Mouse (Mus musculus) MEL (cell line): ENCODE measurements around the gene Slc30a4. TPM values are rescaled to one million over a fixed set of nuclear protein-coding genes. Genes with fewer than 3 reads are reported as not detected.

ENCODE experiments used
- DNase-seq: peaks from one replicate; pipeline ENCODE4 v3.0.0; 2011; ENCODE audit warnings: low read depth, low spot score
- H3K27ac ChIP-seq: 2 replicates; pipeline ENCODE4 v1.5.1; 2012; ENCODE audit warnings: low read depth, mild to moderate bottlenecking, control low read depth, low read length, moderate library complexity; ENCODE audit not compliant: control insufficient read depth
- H3K27me3 ChIP-seq, 2 experiments: fragments of 150-350 bp in 1 of 2; sonication (generic) in 1 of 2; 2 replicates each; pipeline ENCODE4 v1.6.1; 2012; ENCODE audit warnings: low read length in 2 of 2, mild to moderate bottlenecking in 2 of 2, improper control_type of control experiment in 1 of 2, moderate library complexity in 1 of 2; ENCODE audit not compliant: insufficient read depth in 2 of 2, control insufficient read depth in 1 of 2
- H3K36me3 ChIP-seq, 2 experiments: 2 replicates each; pipeline ENCODE4 v1.6.1; 2012 to 2014; ENCODE audit warnings: low read length in 2 of 2, improper control_type of control experiment in 1 of 2, inconsistent platforms in 1 of 2, mild to moderate bottlenecking in 1 of 2; ENCODE audit not compliant: insufficient read depth in 2 of 2, control insufficient read depth in 1 of 2
- H3K4me1 ChIP-seq, 2 experiments: fragments of 150-350 bp in 1 of 2; sonication (generic) in 1 of 2; 2 replicates each; pipeline ENCODE4 v1.6.1; 2012; ENCODE audit warnings: low read length in 2 of 2, improper control_type of control experiment in 1 of 2, mild to moderate bottlenecking in 1 of 2; ENCODE audit not compliant: insufficient read depth in 2 of 2, control insufficient read depth in 1 of 2
- H3K4me3 ChIP-seq, 2 experiments: fragments of 150-350 bp in 1 of 2; sonication (generic) in 1 of 2; 2 replicates each; pipeline ENCODE4 v1.5.1; 2012; ENCODE audit warnings: low read depth in 2 of 2, low read length in 2 of 2, mild to moderate bottlenecking in 2 of 2, moderate library complexity in 2 of 2, control low read depth in 1 of 2, improper control_type of control experiment in 1 of 2; ENCODE audit not compliant: control insufficient read depth in 1 of 2, insufficient read depth in 1 of 2
- H3K79me2 ChIP-seq: 2 replicates; pipeline ENCODE4 v1.6.1; 2012; ENCODE audit warnings: mild to moderate bottlenecking, low read length, moderate library complexity; ENCODE audit not compliant: control insufficient read depth, poor library complexity, insufficient read depth
- H3K9ac ChIP-seq: 2 replicates; pipeline ENCODE4 v1.6.1; 2012; ENCODE audit warnings: low read depth, mild to moderate bottlenecking, control low read depth, low read length, moderate library complexity; ENCODE audit not compliant: control insufficient read depth, poor library complexity, severe bottlenecking
- H3K9me3 ChIP-seq: fragments of 150-350 bp; sonication (generic); replicated peaks from 2 replicates; pipeline ENCODE4 v1.6.1; 2012; ENCODE audit warnings: mild to moderate bottlenecking, low read length, improper control_type of control experiment, moderate library complexity; ENCODE audit not compliant: insufficient read depth
- BHLHE40 ChIP-seq: IDR thresholded peaks from 2 replicates; pipeline ENCODE4 v1.6.1; 2012; ENCODE audit warnings: low read depth, mild to moderate bottlenecking, inconsistent platforms, low read length, improper control_type of control experiment, borderline replicate concordance
- CHD2 ChIP-seq: IDR thresholded peaks from 2 replicates; pipeline ENCODE4 v1.6.1; 2011; ENCODE audit warnings: low read length, improper control_type of control experiment
- CTCF ChIP-seq, 3 experiments: IDR thresholded peaks in 2 of 3; conservative IDR thresholded peaks in 1 of 3; 2 replicates each; pipeline ENCODE4 v1.5.1; 2011 to 2012; ENCODE audit warnings: low read length in 3 of 3, low read depth in 2 of 3, mild to moderate bottlenecking in 2 of 3, improper control_type of control experiment in 1 of 3, inconsistent platforms in 1 of 3, mixed read lengths in 1 of 3, moderate library complexity in 1 of 3; ENCODE audit not compliant: control insufficient read depth in 1 of 3, insufficient read depth in 1 of 3, poor library complexity in 1 of 3, severe bottlenecking in 1 of 3
- E2F4 ChIP-seq: IDR thresholded peaks from 2 replicates; pipeline ENCODE4 v1.6.1; 2011; ENCODE audit warnings: low read depth, low read length, improper control_type of control experiment, borderline replicate concordance
- ELF1 ChIP-seq: IDR thresholded peaks from 2 replicates; pipeline ENCODE4 v1.6.1; 2014; ENCODE audit warnings: low read depth, mild to moderate bottlenecking, inconsistent platforms, low read length, improper control_type of control experiment, moderate library complexity
- EP300 ChIP-seq, 2 experiments: IDR thresholded peaks; 2 replicates each; pipeline ENCODE4 v1.6.1; 2011; ENCODE audit warnings: improper control_type of control experiment in 2 of 2, low read length in 2 of 2, low read depth in 1 of 2, mild to moderate bottlenecking in 1 of 2
- GATA1 ChIP-seq: IDR thresholded peaks from 2 replicates; pipeline ENCODE4 v1.6.1; 2011; ENCODE audit warnings: low read depth, low read length, improper control_type of control experiment
- HCFC1 ChIP-seq: IDR thresholded peaks from 2 replicates; pipeline ENCODE4 v1.6.1; 2012; ENCODE audit warnings: low read depth, mild to moderate bottlenecking, inconsistent platforms, low read length, improper control_type of control experiment, moderate library complexity
- KAT2A ChIP-seq: conservative IDR thresholded peaks from 2 replicates; pipeline ENCODE4 v1.6.1; 2012; ENCODE audit warnings: low read depth, low read length, improper control_type of control experiment, inconsistent platforms
- MAX ChIP-seq: IDR thresholded peaks from 2 replicates; pipeline ENCODE4 v1.6.1; 2011; ENCODE audit warnings: low read length, improper control_type of control experiment
- MAZ ChIP-seq: IDR thresholded peaks from 2 replicates; pipeline ENCODE4 v1.6.1; 2012; ENCODE audit warnings: low read depth, mild to moderate bottlenecking, inconsistent platforms, low read length, improper control_type of control experiment
- MYB ChIP-seq: IDR thresholded peaks from 2 replicates; pipeline ENCODE4 v1.6.1; 2011; ENCODE audit warnings: mild to moderate bottlenecking, low read depth, low read length, improper control_type of control experiment
- NRF1 ChIP-seq: IDR thresholded peaks from 2 replicates; pipeline ENCODE4 v1.6.1; 2014; ENCODE audit warnings: low read depth, mild to moderate bottlenecking, inconsistent platforms, low read length, improper control_type of control experiment, moderate library complexity; ENCODE audit not compliant: poor library complexity, insufficient read depth, severe bottlenecking
- POLR2AphosphoS5 ChIP-seq: IDR thresholded peaks from 2 replicates; pipeline ENCODE4 v1.6.1; 2012; ENCODE audit warnings: low read depth, borderline replicate concordance, mild to moderate bottlenecking, inconsistent platforms, low read length, moderate library complexity, mixed read lengths
- RAD21 ChIP-seq: IDR thresholded peaks from 2 replicates; pipeline ENCODE4 v1.6.1; 2011; ENCODE audit warnings: mild to moderate bottlenecking, low read depth, low read length, improper control_type of control experiment
- RCOR1 ChIP-seq: IDR thresholded peaks from 2 replicates; pipeline ENCODE4 v1.6.1; 2012; ENCODE audit warnings: low read depth, mild to moderate bottlenecking, inconsistent platforms, low read length, improper control_type of control experiment
- SMC3 ChIP-seq: IDR thresholded peaks from 2 replicates; pipeline ENCODE4 v1.6.1; 2011; ENCODE audit warnings: low read depth, low read length, improper control_type of control experiment
- TBP ChIP-seq: IDR thresholded peaks from 2 replicates; pipeline ENCODE4 v1.8.0; 2011; ENCODE audit warnings: low read depth, low read length, improper control_type of control experiment
- TCF12 ChIP-seq: IDR thresholded peaks from 2 replicates; pipeline ENCODE4 v1.6.1; 2014; ENCODE audit warnings: low read depth, mild to moderate bottlenecking, inconsistent platforms, low read length, improper control_type of control experiment, moderate library complexity
- UBTF ChIP-seq: IDR thresholded peaks from 2 replicates; pipeline ENCODE4 v1.6.1; 2012; ENCODE audit warnings: low read depth, mild to moderate bottlenecking, inconsistent platforms, low read length, improper control_type of control experiment, moderate library complexity, borderline replicate concordance; ENCODE audit not compliant: insufficient read depth
- USF2 ChIP-seq, 2 experiments: IDR thresholded peaks; 2 replicates each; pipeline ENCODE4 v1.6.1; 2011 to 2012; ENCODE audit warnings: improper control_type of control experiment in 2 of 2, low read length in 2 of 2, borderline replicate concordance in 1 of 2, inconsistent platforms in 1 of 2, low read depth in 1 of 2, mild to moderate bottlenecking in 1 of 2; ENCODE audit not compliant: insufficient read depth in 1 of 2
- ZC3H11A ChIP-seq: IDR thresholded peaks from 2 replicates; pipeline ENCODE4 v1.6.1; 2012; ENCODE audit warnings: low read depth, mild to moderate bottlenecking, inconsistent platforms, low read length, improper control_type of control experiment
- ZKSCAN1 ChIP-seq: IDR thresholded peaks from 2 replicates; pipeline ENCODE4 v1.6.1; 2012; ENCODE audit warnings: low read depth, mild to moderate bottlenecking, inconsistent platforms, low read length, improper control_type of control experiment, moderate library complexity
- ZMIZ1 ChIP-seq: IDR thresholded peaks from 2 replicates; pipeline ENCODE4 v1.6.1; 2012; ENCODE audit warnings: low read depth, mild to moderate bottlenecking, inconsistent platforms, low read length, improper control_type of control experiment, moderate library complexity
- polyA plus RNA-seq, 2 experiments: library from polyadenylated mRNA; stranded (reverse) in 1 of 2; unstranded in 1 of 2; fragments of >175 nt in 1 of 2; fragments of >200 nt in 1 of 2; gene quantifications; 2 replicates each; pipeline versions ENCODE4 v1.2.1 to v1.2.4; 2012; ENCODE audit warnings: low replicate concordance in 2 of 2, low read depth in 1 of 2; ENCODE audit not compliant: insufficient read length in 2 of 2, insufficient read depth in 1 of 2, missing spikeins in 1 of 2
- total RNA-seq: library from RNA; depleted of rRNA; stranded (reverse); fragments of 300-350 nt; gene quantifications from 2 replicates; pipeline ENCODE4 v1.2.3, GENCODE M21; 2012

Slc30a4 gene
- total and polyA plus RNA-seq, 3 experiments = not detected

- TF ChIP-seq E2F4 (no peak), SMC3 (peak; percentile 38), RAD21 (peak; percentile 31), CTCF (IDR thresholded peaks at IDR 0.05 in 2 of 3, conservative IDR thresholded peaks at IDR 0.05 in 1 of 3; ENCODE audit: control insufficient read depth in 1 of 3, insufficient read depth in 1 of 3, low read depth in 2 of 3, low read length in 3 of 3, poor library complexity in 1 of 3, severe bottlenecking in 1 of 3) (peak; percentile 53 to 64 (median 60)), ZC3H11A (no peak)
- TF ChIP-seq, all 39 proteins: peak for 3
- Histone ChIP-seq H3K27ac (no peak overlapping the region), H3K9ac (no peak overlapping the region), H3K36me3 (no peaks in the 10 kb centered on the region), H3K4me3 (no peak overlapping the region), H3K27me3 (no peaks in the 10 kb centered on the region; a peak in 2 of 4 replicates), H3K9me3 (no peaks in the 10 kb centered on the region), H3K79me2 (no peaks in the 10 kb centered on the region), H3K4me1 (no peaks in the 10 kb centered on the region)
- peak; percentile 27 for DNase-seq
These were observed 23.1 kb upstream of the Slc30a4 start for GRCm38 (mm10) chr2:122725604-122726003.

- no peak overlapping the region for H3K9ac ChIP-seq
- no peak for DNase-seq
- H3K9me3 ChIP-seq = no peaks in the 10 kb centered on the region
- no peaks in the 10 kb centered on the region for H3K79me2 ChIP-seq
- no peaks in the 10 kb centered on the region for H3K36me3 ChIP-seq
- no peaks in the 10 kb centered on the region; a peak in 1 of 4 replicates for H3K27me3 ChIP-seq
- H3K4me1 ChIP-seq = no peaks in the 10 kb centered on the region
- no peak overlapping the region for H3K27ac ChIP-seq
- no peak overlapping the region for H3K4me3 ChIP-seq
- no peak for TF ChIP-seq HCFC1
- TF ChIP-seq RCOR1 = no peak
- TF ChIP-seq ZKSCAN1 = no peak
- TF ChIP-seq UBTF = no peak
- TF ChIP-seq TBP = no peak
- no peak for TF ChIP-seq ZMIZ1
- no peak for TF ChIP-seq GATA1
- no peak for TF ChIP-seq E2F4
These were observed 18.1 kb upstream of the Slc30a4 start for GRCm38 (mm10) chr2:122720564-122720963.

GRCm38 (mm10) chr2:122719232-122719631 is 16.8 kb upstream of the Slc30a4 start:
- no peak overlapping the region for H3K4me3 ChIP-seq
- H3K36me3 ChIP-seq = no peaks in the 10 kb centered on the region
- TF ChIP-seq UBTF = no peak
- no peak for TF ChIP-seq TBP
- no peak for TF ChIP-seq HCFC1
- no peak for TF ChIP-seq E2F4
- no peak for TF ChIP-seq RAD21
- no peak for TF ChIP-seq RCOR1
- no peak for TF ChIP-seq POLR2AphosphoS5
- TF ChIP-seq NRF1 = no peak
- TF ChIP-seq EP300 (IDR thresholded peaks at IDR 0.05; ENCODE audit: low read depth in 1 of 2, low read length in 2 of 2) = no peak
- TF ChIP-seq TCF12 = no peak
- TF ChIP-seq ELF1 = no peak
- TF ChIP-seq MAX = no peak
- no peak for TF ChIP-seq USF2 (IDR thresholded peaks at IDR 0.05; ENCODE audit: borderline replicate concordance in 1 of 2, insufficient read depth in 1 of 2, low read depth in 1 of 2, low read length in 2 of 2)
- no peak for TF ChIP-seq BHLHE40
- no peak for TF ChIP-seq KAT2A
- no peak for TF ChIP-seq ZMIZ1
- TF ChIP-seq MYB = no peak
- no peak for TF ChIP-seq MAZ
- no peak for TF ChIP-seq SMC3
- no peak for TF ChIP-seq CHD2
- no peaks in the 10 kb centered on the region for H3K9me3 ChIP-seq
- H3K27ac ChIP-seq = no peak overlapping the region
- no peak overlapping the region for H3K9ac ChIP-seq
- H3K4me1 ChIP-seq = no peaks in the 10 kb centered on the region
- H3K79me2 ChIP-seq = no peaks in the 10 kb centered on the region
- H3K27me3 ChIP-seq = no peaks in the 10 kb centered on the region; a peak in 1 of 4 replicates
- DNase-seq = no peak
